Mouse (Mus musculus): ENCODE data around the gene Barx2.

GRCm38 (mm10) chr9:31949031-31949430 is 35.8 kb upstream of the Barx2 start:
- TF ChIP-seq CTCF (IDR thresholded peaks at IDR 0.05; ENCODE audit: low read depth): no peak
- no peak for TF ChIP-seq EP300 (optimal IDR thresholded peaks at IDR 0.05)

Measured in stomach, postnatal 0 days (tissue).